Mouse (Mus musculus) brown adipose tissue, adult 24 weeks (tissue): ENCODE measurements at regions not wholly inside any gene's neighbourhood (a gene's known extent, or its start where the extent isn't known, plus 50 kb on each side); places are given as distances from the start of the nearest gene placed in this dataset.
A peak's percentile ranks its signal among the peaks of the same experiment; 100 is the strongest.

Source experiments
- H3K27ac ChIP-seq: fragments of 200-500 bp; replicated peaks from 2 replicates; pipeline ENCODE4 v1.5.1; 2012; ENCODE audit warnings: low read depth, mild to moderate bottlenecking, low read length
- H3K4me1 ChIP-seq: fragments of 200-500 bp; 2 replicates; pipeline ENCODE4 v1.6.1; 2012; ENCODE audit warnings: low read length, mixed read lengths; ENCODE audit not compliant: control insufficient read depth, insufficient read depth, insufficient read length
- H3K4me3 ChIP-seq: fragments of 200-500 bp; 2 replicates; pipeline ENCODE4 v1.5.1; 2012; ENCODE audit warnings: low read depth, mild to moderate bottlenecking, low read length, moderate library complexity; ENCODE audit not compliant: insufficient read depth

GRCm38 (mm10) chr10:68378212-68378611, 99.7 kb upstream of the Arid5b start:
- Histone ChIP-seq H3K4me1 (no peaks in the 10 kb centered on the region), H3K27ac (no peak overlapping the region), H3K4me3 (no peak overlapping the region)

GRCm38 (mm10) chr10:68377479-68377878, 98.9 kb upstream of the Arid5b start:
- H3K4me3 ChIP-seq, result no peak overlapping the region
- no peaks in the 10 kb centered on the region for H3K4me1 ChIP-seq
- no peak overlapping the region for H3K27ac ChIP-seq

- no peaks in the 10 kb centered on the region for H3K4me1 ChIP-seq
- no peak overlapping the region for H3K27ac ChIP-seq
- H3K4me3 ChIP-seq, result no peak overlapping the region
These were observed 95.3 kb upstream of the Arid5b start for GRCm38 (mm10) chr10:68373875-68374274.

- Histone ChIP-seq H3K4me1 (no peaks in the 10 kb centered on the region), H3K4me3 (no peak overlapping the region), H3K27ac (no peak overlapping the region)
These were observed 93.2 kb upstream of the Arid5b start for GRCm38 (mm10) chr10:68371785-68372184.

GRCm38 (mm10) chr10:68370986-68371385, 92.4 kb upstream of the Arid5b start:
- Histone ChIP-seq H3K4me1 (no peaks in the 10 kb centered on the region), H3K27ac (no peak overlapping the region), H3K4me3 (no peak overlapping the region)

- H3K4me3 ChIP-seq, result no peak overlapping the region
- no peaks in the 10 kb centered on the region for H3K4me1 ChIP-seq
- H3K27ac ChIP-seq, result no peak overlapping the region
These were observed 88.3 kb upstream of the Arid5b start for GRCm38 (mm10) chr10:68366796-68367195.

- Histone ChIP-seq H3K27ac (no peak overlapping the region), H3K4me3 (no peak overlapping the region), H3K4me1 (no peaks in the 10 kb centered on the region)
These were observed 82.4 kb upstream of the Arid5b start for GRCm38 (mm10) chr10:68360765-68361483.

- Histone ChIP-seq H3K27ac (no peak overlapping the region), H3K4me1 (peaks cover 2% of the 10 kb centered on the region; the same call in 1 of the 2 replicates), H3K4me3 (no peak overlapping the region)
These were observed 80.6 kb upstream of the Arid5b start for GRCm38 (mm10) chr10:68359135-68359534.

- Histone ChIP-seq H3K4me3 (no peak overlapping the region), H3K4me1 (peaks cover 2% of the 10 kb centered on the region; the same call in 1 of the 2 replicates), H3K27ac (no peak overlapping the region)
These were observed 78.4 kb upstream of the Arid5b start for GRCm38 (mm10) chr10:68356973-68357372.

GRCm38 (mm10) chr10:68356521-68356920, 78.0 kb upstream of the Arid5b start:
- no peak overlapping the region for H3K27ac ChIP-seq
- no peak overlapping the region for H3K4me3 ChIP-seq
- peaks cover 2% of the 10 kb centered on the region; the same call in 1 of the 2 replicates for H3K4me1 ChIP-seq

- Histone ChIP-seq H3K27ac (no peak overlapping the region), H3K4me1 (peaks cover 2% of the 10 kb centered on the region; the same call in 1 of the 2 replicates), H3K4me3 (no peak overlapping the region; the same call in 1 of the 2 replicates)
These were observed 77.5 kb upstream of the Arid5b start for GRCm38 (mm10) chr10:68356093-68356485.

GRCm38 (mm10) chr10:68355471-68356092, 77.0 kb upstream of the Arid5b start:
- Histone ChIP-seq H3K4me1 (peaks cover 2% of the 10 kb centered on the region; the same call in 1 of the 2 replicates), H3K4me3 (no peak overlapping the region), H3K27ac (no peak overlapping the region)

GRCm38 (mm10) chr10:68354335-68355231, 76.0 kb upstream of the Arid5b start:
- no peak overlapping the region; the same call in 1 of the 2 replicates for H3K27ac ChIP-seq
- no peak overlapping the region for H3K4me3 ChIP-seq
- peaks cover 2% of the 10 kb centered on the region; the same call in 1 of the 2 replicates for H3K4me1 ChIP-seq

- H3K4me1 ChIP-seq, result peaks cover 2% of the 10 kb centered on the region; the same call in 1 of the 2 replicates
- H3K4me3 ChIP-seq, result peak overlapping the region; percentile 45
- peak overlapping the region; percentile 21; the same call in 1 of the 2 replicates for H3K27ac ChIP-seq
These were observed 75.2 kb upstream of the Arid5b start for GRCm38 (mm10) chr10:68353692-68354232.
